Mouse (Mus musculus): ENCODE results near the gene D11Wsu47e. TPM values are rescaled to one million over a fixed set of nuclear protein-coding genes. Genes with fewer than 3 reads are reported as not detected.

The D11Wsu47e gene
- total and polyA plus RNA-seq, 3 experiments: 4.7 to 6.4 (median 5.8) TPM

DNA sequence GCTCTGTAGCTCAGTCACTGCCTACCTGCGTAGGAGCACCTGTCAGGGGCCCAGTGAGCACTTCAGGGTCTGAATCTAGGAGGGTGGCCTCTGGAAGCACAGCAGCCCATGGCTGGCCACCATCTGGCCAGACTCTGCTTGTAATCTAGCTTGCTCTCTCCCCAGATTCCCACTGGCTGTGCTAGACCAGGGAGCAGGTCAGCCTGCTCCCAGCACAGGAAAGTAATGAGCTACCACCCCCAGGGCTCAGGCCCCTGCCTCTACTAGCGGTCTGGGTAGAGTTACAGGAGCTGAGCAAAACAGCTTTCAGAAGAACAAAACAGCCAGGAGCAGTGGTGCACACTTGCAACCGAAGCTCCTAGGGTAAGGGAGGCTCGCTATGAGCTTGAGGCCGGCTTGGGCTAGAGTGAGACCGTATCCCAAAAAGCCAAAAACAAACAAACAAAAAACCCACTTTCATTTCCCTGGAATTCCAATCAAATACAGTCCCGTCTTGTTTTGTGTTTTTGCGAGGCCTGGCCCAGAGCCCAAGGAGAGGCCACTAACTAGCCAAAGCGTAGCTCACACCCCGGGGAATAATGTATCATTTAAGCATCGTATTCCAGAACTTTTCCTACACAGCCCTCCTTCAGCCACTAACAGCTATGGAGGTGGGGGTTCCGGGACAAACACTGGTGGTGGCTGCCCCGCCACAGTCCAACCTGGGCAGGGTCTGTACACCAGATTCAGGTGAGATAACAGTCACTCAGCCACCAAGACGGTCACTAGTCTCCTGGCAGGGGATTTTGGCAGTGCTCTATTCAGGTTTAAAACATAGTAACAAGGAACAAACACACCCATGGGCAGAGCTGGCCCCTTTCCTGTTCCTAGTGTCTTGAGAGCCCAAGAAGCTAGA lies 43.0 kb downstream of the D11Wsu47e start:
- Histone ChIP-seq H3K27ac (peak overlapping the region; percentile 63), H3K9ac (ENCODE audit: low read depth, low read length) (no peak overlapping the region), H3K36me3 (ENCODE audit: control insufficient read depth, insufficient read depth, low read length) (no peaks in the 10 kb centered on the region), H3K4me3 (no peak overlapping the region), H3K79me2 (replicated peaks; ENCODE audit: control insufficient read depth, insufficient read depth, low read length) (no peaks in the 10 kb centered on the region; the same call in 1 of the 2 replicates), H3K27me3 (ENCODE audit: control insufficient read depth, insufficient read depth, low read length) (no peaks in the 10 kb centered on the region), H3K4me1 (ENCODE audit: control insufficient read depth, insufficient read depth, low read length) (peaks cover 24% of the 10 kb centered on the region)
- 64% methylated on average over 14 of the region's 14 CpGs for WGBS
- DNase-seq: peak in 1 of 2 experiments; percentile 46
- intact Hi-C loops (cut with DNase I): no loop called here
- TF ChIP-seq POLR2A (IDR thresholded peaks at IDR 0.05; ENCODE audit: insufficient read depth, low read depth, low read length): no peak
- no peak for TF ChIP-seq CTCF (IDR thresholded peaks at IDR 0.05)
- TF ChIP-seq EP300 (IDR thresholded peaks at IDR 0.05; ENCODE audit: insufficient read depth, low read depth, low read length): no peak

DNA sequence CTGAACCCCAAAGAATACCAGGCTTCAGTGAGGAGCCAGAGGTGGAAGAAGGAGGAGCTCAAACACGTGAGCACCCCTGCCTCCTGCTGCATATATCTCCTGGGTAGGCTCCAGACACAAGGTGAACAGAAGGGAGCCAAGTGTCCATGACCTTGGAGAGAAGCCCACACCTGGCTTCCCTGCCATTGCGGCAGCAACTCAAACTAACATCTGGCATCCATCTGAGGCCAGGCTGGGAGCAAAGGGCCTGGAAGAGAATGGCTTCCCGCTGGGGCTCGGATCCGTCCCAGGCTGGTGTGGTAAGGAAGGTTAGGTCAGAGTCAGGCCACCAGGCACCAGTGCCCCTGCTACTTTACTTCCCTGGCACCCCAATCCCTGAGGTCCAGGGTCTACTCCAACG lies 43.8 kb downstream of the D11Wsu47e start:
- Histone ChIP-seq H3K27ac (peak overlapping the region; percentile 38; the same call in 1 of the 2 replicates), H3K4me1 (ENCODE audit: control insufficient read depth, insufficient read depth, low read length) (peaks cover 19% of the 10 kb centered on the region), H3K4me3 (no peak overlapping the region), H3K79me2 (replicated peaks; ENCODE audit: control insufficient read depth, insufficient read depth, low read length) (no peaks in the 10 kb centered on the region; the same call in 1 of the 2 replicates), H3K27me3 (ENCODE audit: control insufficient read depth, insufficient read depth, low read length) (no peaks in the 10 kb centered on the region), H3K9ac (ENCODE audit: low read depth, low read length) (no peak overlapping the region), H3K36me3 (ENCODE audit: control insufficient read depth, insufficient read depth, low read length) (no peaks in the 10 kb centered on the region)
- peak in 1 of 2 experiments; percentile 21 for DNase-seq
- 69% methylated on average over 6 of the region's 6 CpGs for WGBS
- intact Hi-C loops (cut with DNase I): no loop called here
- no peak for TF ChIP-seq POLR2A (IDR thresholded peaks at IDR 0.05; ENCODE audit: insufficient read depth, low read depth, low read length)
- TF ChIP-seq CTCF (IDR thresholded peaks at IDR 0.05): no peak
- no peak for TF ChIP-seq EP300 (IDR thresholded peaks at IDR 0.05; ENCODE audit: insufficient read depth, low read depth, low read length)

DNA sequence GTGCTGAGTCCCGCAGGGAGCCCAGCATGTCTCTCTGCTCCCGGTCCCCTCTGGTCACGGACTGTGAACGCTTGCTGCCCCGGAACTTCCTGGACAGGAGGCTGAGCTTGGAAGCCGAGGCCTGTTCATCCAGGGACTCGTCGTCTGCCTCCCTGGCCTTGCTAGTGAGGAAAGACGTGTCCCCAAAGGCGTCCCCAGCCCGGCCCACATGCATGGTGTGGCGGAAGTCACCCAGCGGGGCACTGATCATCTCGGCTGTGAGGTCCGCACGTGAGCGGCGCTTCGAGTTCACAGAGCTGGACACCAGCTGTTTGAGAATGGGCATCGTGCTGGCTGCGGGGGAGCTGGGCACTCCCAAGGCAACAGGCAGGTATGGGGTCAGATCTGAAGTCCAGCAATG lies 45.0 kb downstream of the D11Wsu47e start:
- Histone ChIP-seq H3K36me3 (ENCODE audit: control insufficient read depth, insufficient read depth, low read length) (no peaks in the 10 kb centered on the region), H3K79me2 (replicated peaks; ENCODE audit: control insufficient read depth, insufficient read depth, low read length) (no peaks in the 10 kb centered on the region; the same call in 1 of the 2 replicates), H3K4me3 (no peak overlapping the region), H3K27me3 (ENCODE audit: control insufficient read depth, insufficient read depth, low read length) (no peaks in the 10 kb centered on the region), H3K9ac (ENCODE audit: low read depth, low read length) (no peak overlapping the region), H3K27ac (no peak overlapping the region; the same call in 1 of the 2 replicates), H3K4me1 (ENCODE audit: control insufficient read depth, insufficient read depth, low read length) (peaks cover 26% of the 10 kb centered on the region)
- intact Hi-C loops (cut with DNase I): no loop called here
- TF ChIP-seq CTCF (IDR thresholded peaks at IDR 0.05): no peak
- no peak for TF ChIP-seq EP300 (IDR thresholded peaks at IDR 0.05; ENCODE audit: insufficient read depth, low read depth, low read length)
- no peak for TF ChIP-seq POLR2A (IDR thresholded peaks at IDR 0.05; ENCODE audit: insufficient read depth, low read depth, low read length)
- 78% methylated on average over 21 of the region's 21 CpGs for WGBS
- DNase-seq: peak; percentile 15 to 37

DNA sequence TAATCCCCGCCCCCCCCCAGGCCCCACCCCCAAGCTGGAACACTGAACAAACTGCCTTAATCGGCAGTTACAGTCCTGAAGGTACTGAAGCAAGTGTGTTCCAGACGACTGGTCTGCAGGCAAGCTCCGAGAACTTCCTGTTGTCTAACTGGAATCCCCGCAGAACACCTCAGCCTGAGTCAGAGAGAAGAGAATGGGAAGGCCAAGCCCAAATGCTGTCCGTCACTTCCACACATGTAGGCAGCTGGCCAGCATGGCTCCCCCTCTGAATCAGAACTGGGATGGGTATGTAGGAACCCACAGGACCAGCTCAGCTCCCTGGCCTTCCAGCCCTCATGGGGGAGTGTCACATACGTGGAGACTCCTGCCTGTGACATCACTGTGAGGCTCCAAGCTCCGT lies 45.7 kb downstream of the D11Wsu47e start:
- TF ChIP-seq EP300 (IDR thresholded peaks at IDR 0.05; ENCODE audit: insufficient read depth, low read depth, low read length): no peak
- no peak for TF ChIP-seq POLR2A (IDR thresholded peaks at IDR 0.05; ENCODE audit: insufficient read depth, low read depth, low read length)
- TF ChIP-seq CTCF (IDR thresholded peaks at IDR 0.05): no peak
- H3K9ac ChIP-seq (ENCODE audit: low read depth, low read length): no peak overlapping the region
- peak; percentile 11 to 35 for DNase-seq
- intact Hi-C loops (cut with DNase I): no loop called here
- H3K27me3 ChIP-seq (ENCODE audit: control insufficient read depth, insufficient read depth, low read length): no peaks in the 10 kb centered on the region
- no peak overlapping the region for H3K4me3 ChIP-seq
- peaks cover 28% of the 10 kb centered on the region for H3K4me1 ChIP-seq (ENCODE audit: control insufficient read depth, insufficient read depth, low read length)
- H3K36me3 ChIP-seq (ENCODE audit: control insufficient read depth, insufficient read depth, low read length): no peaks in the 10 kb centered on the region
- WGBS: 46% methylated on average over 8 of the region's 8 CpGs
- no peaks in the 10 kb centered on the region; the same call in 1 of the 2 replicates for H3K79me2 ChIP-seq (replicated peaks; ENCODE audit: control insufficient read depth, insufficient read depth, low read length)
- no peak overlapping the region for H3K27ac ChIP-seq

DNA sequence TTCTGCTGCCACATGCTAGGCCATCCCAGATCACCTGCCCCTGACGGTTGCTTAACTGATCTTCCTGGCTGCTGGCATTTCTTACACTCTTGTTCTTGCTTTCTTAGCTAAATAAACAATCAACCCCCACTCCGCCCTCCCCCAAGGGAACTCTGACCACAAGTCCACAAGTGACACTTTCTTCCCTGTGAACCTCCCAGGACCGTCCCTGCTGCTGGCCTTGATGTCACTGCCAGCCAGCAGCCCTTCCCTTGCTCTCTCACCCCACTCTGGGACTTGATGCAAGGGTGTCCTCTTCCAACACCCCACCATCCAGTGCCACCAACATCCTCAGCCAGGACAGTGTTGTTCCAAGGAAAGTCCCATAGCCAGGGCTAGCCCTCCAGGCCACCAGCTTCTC lies 46.7 kb downstream of the D11Wsu47e start:
- no peak overlapping the region for H3K27ac ChIP-seq
- TF ChIP-seq POLR2A (IDR thresholded peaks at IDR 0.05; ENCODE audit: insufficient read depth, low read depth, low read length) (no peak), EP300 (IDR thresholded peaks at IDR 0.05; ENCODE audit: insufficient read depth, low read depth, low read length) (no peak), CTCF (IDR thresholded peaks at IDR 0.05) (no peak)
- H3K4me1 ChIP-seq (ENCODE audit: control insufficient read depth, insufficient read depth, low read length): peaks cover 26% of the 10 kb centered on the region
- 59% methylated on average over 3 of the region's 3 CpGs for WGBS
- DNase-seq: peak in 1 of 2 experiments; percentile 21
- intact Hi-C loops (cut with DNase I): no loop called here
- no peaks in the 10 kb centered on the region for H3K27me3 ChIP-seq (ENCODE audit: control insufficient read depth, insufficient read depth, low read length)
- H3K36me3 ChIP-seq (ENCODE audit: control insufficient read depth, insufficient read depth, low read length): no peaks in the 10 kb centered on the region
- H3K4me3 ChIP-seq: no peak overlapping the region
- H3K79me2 ChIP-seq (replicated peaks; ENCODE audit: control insufficient read depth, insufficient read depth, low read length): no peaks in the 10 kb centered on the region; the same call in 1 of the 2 replicates
- H3K9ac ChIP-seq (ENCODE audit: low read depth, low read length): no peak overlapping the region

Measured in heart, adult 2 months (tissue).